In the genomic region with DNA sequence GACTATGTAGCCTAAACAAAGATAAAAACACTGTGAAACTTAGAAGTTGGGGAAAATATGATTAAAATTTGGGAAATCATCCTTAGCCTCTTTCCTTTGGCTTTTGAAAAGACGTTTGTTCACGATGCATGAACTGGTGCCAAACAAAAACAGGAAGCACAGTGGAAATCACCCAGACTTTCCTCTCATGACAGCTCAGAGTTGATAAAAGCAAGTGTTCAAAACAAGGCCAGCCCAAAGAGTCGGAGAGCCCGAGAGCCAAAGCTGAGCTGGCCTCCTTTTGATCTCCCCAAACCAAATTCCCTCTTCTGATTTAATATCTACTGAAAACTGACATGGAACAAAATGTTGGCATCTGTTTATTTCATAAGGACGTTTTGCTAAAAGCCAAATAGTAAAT, we compare ENCODE assay signal across 12 mouse cellular contexts.
DNase-seq lines count a peak whose midpoint lies in the region; ATAC-seq and TF ChIP-seq lines count a peak whose summit lies in the region.
"Had no signal": no experiment of that assay in that cellular context is flagged by ENCODE, and none has a peak within 500 bp of the region (broad histone marks: within the 10 kb centered on the region; RNA-seq: fewer than 3 reads in every experiment).

No protein-coding gene starts in this region.

- DNase-seq in kidney, postnatal 0 days (ENCODE audit: low spot score): peak; percentile 40
- DNase-seq in adrenal gland, postnatal 14 days: peak; percentile 24
- no peak for DNase-seq in hindbrain, embryonic 14.5 days (ENCODE audit: low spot score)
- no peak for DNase-seq in Muller cell, postnatal 12 days (ENCODE audit: inconsistent ontology term)
- DNase-seq: cerebellum, postnatal 36 days; thymus, adult 18-20 months had no signal

- H3K27me3 ChIP-seq in kidney, postnatal 0 days (ENCODE audit: insufficient read depth, low read length): no peaks in the 10 kb centered on the region
- H3K27me3 ChIP-seq in kidney, embryonic 14.5 days (ENCODE audit: control insufficient read depth, insufficient read depth, low read length): no peaks in the 10 kb centered on the region
- H3K27me3 ChIP-seq in heart, embryonic 13.5 days (replicated peaks): no peaks in the 10 kb centered on the region
- H3K27me3 ChIP-seq in lung, embryonic 15.5 days: no peaks in the 10 kb centered on the region
- no peaks in the 10 kb centered on the region for H3K27me3 ChIP-seq in hindbrain, embryonic 14.5 days (ENCODE audit: control insufficient read depth, insufficient read depth, low read length)

- H3K4me1 ChIP-seq in kidney, postnatal 0 days (replicated peaks; ENCODE audit: insufficient read depth, low read length): no peaks in the 10 kb centered on the region
- H3K4me1 ChIP-seq in kidney, embryonic 14.5 days (ENCODE audit: control insufficient read depth, insufficient read depth, low read length): no peaks in the 10 kb centered on the region
- H3K4me1 ChIP-seq in heart, embryonic 13.5 days: peaks cover 5% of the 10 kb centered on the region; the same call in 1 of the 2 replicates
- peaks cover 4% of the 10 kb centered on the region; the same call in 1 of the 2 replicates for H3K4me1 ChIP-seq in lung, embryonic 15.5 days
- H3K4me1 ChIP-seq in hindbrain, embryonic 14.5 days (replicated peaks; ENCODE audit: control insufficient read depth, insufficient read depth, low read length): no peaks in the 10 kb centered on the region

- no peak overlapping the region for H3K4me3 ChIP-seq in kidney, postnatal 0 days (replicated peaks; ENCODE audit: low read depth, low read length)
- H3K4me3 ChIP-seq in kidney, embryonic 14.5 days (ENCODE audit: low read length): no peak overlapping the region
- no peak overlapping the region for H3K4me3 ChIP-seq in heart, embryonic 13.5 days
- H3K4me3 ChIP-seq in lung, embryonic 15.5 days: no peak overlapping the region
- H3K4me3 ChIP-seq in hindbrain, embryonic 14.5 days (replicated peaks; ENCODE audit: low read length): no peak overlapping the region
- H3K4me3 ChIP-seq: midbrain, embryonic 10.5 days had no signal

- no peak for ATAC-seq in kidney, postnatal 0 days (replicated peaks; ENCODE audit: low FRiP score, low read depth)
- ATAC-seq in kidney, embryonic 14.5 days (ENCODE audit: low FRiP score, low TSS enrichment): no peak
- no peak for ATAC-seq in heart, embryonic 13.5 days (ENCODE audit: extremely low read depth, insufficient number of reproducible peaks, low FRiP score, low TSS enrichment)
- peak; percentile 81 for ATAC-seq in lung, embryonic 15.5 days (ENCODE audit: borderline replicate concordance, extremely low read depth, low FRiP score, low TSS enrichment)
- no peak for ATAC-seq in hindbrain, embryonic 14.5 days (ENCODE audit: low FRiP score)
- no peak for ATAC-seq in megakaryocyte-erythroid progenitor cell, adult 5-6 weeks (replicated peaks; ENCODE audit: low FRiP score, low TSS enrichment, poor library complexity, severe bottlenecking)

- H3K27ac ChIP-seq in kidney, postnatal 0 days: no peak overlapping the region
- H3K27ac ChIP-seq in kidney, embryonic 14.5 days (ENCODE audit: low read depth, low read length): no peak overlapping the region
- H3K27ac ChIP-seq in heart, embryonic 13.5 days (replicated peaks): peak overlapping the region; percentile 13; the same call in 1 of the 2 replicates
- H3K27ac ChIP-seq in lung, embryonic 15.5 days: peak overlapping the region; percentile 29; the same call in 1 of the 2 replicates
- H3K27ac ChIP-seq in hindbrain, embryonic 14.5 days: no peak overlapping the region
- H3K27ac ChIP-seq: midbrain, embryonic 10.5 days had no signal

- 44% methylated on average over 5 of the region's 5 CpGs for WGBS in kidney, postnatal 0 days
- 53% methylated on average over 5 of the region's 5 CpGs for WGBS in kidney, embryonic 14.5 days
- WGBS in heart, embryonic 13.5 days: 26% methylated on average over 5 of the region's 5 CpGs
- 25% methylated on average over 5 of the region's 5 CpGs for WGBS in lung, embryonic 15.5 days
- WGBS in hindbrain, embryonic 14.5 days: 76% methylated on average over 5 of the region's 5 CpGs

- no peak overlapping the region for H3K4me2 ChIP-seq in kidney, postnatal 0 days (ENCODE audit: low read length)
- no peak overlapping the region for H3K4me2 ChIP-seq in kidney, embryonic 14.5 days (replicated peaks; ENCODE audit: low read depth, low read length)
- no peak overlapping the region for H3K4me2 ChIP-seq in heart, embryonic 13.5 days
- H3K4me2 ChIP-seq in lung, embryonic 15.5 days: no peak overlapping the region
- no peak overlapping the region for H3K4me2 ChIP-seq in hindbrain, embryonic 14.5 days (replicated peaks)
- H3K4me2 ChIP-seq: liver, embryonic 11.5 days had no signal

- no peak overlapping the region for H3K9ac ChIP-seq in kidney, postnatal 0 days (ENCODE audit: low read depth, low read length)
- H3K9ac ChIP-seq in kidney, embryonic 14.5 days (ENCODE audit: low read depth, low read length): no peak overlapping the region
- H3K9ac ChIP-seq in heart, embryonic 13.5 days: no peak overlapping the region
- no peak overlapping the region for H3K9ac ChIP-seq in lung, embryonic 15.5 days
- no peak overlapping the region for H3K9ac ChIP-seq in hindbrain, embryonic 14.5 days

- TF ChIP-seq CTCF in kidney, postnatal 0 days (IDR thresholded peaks at IDR 0.05; ENCODE audit: low read depth): no peak

- no peaks in the 10 kb centered on the region for H3K9me3 ChIP-seq in kidney, postnatal 0 days (replicated peaks; ENCODE audit: low read length)
- H3K9me3 ChIP-seq in kidney, embryonic 14.5 days (ENCODE audit: control insufficient read depth, low read length): no peaks in the 10 kb centered on the region
- H3K9me3 ChIP-seq in heart, embryonic 13.5 days: no peaks in the 10 kb centered on the region
- no peaks in the 10 kb centered on the region for H3K9me3 ChIP-seq in lung, embryonic 15.5 days
- H3K9me3 ChIP-seq in hindbrain, embryonic 14.5 days (ENCODE audit: control insufficient read depth, low read length): no peaks in the 10 kb centered on the region
- H3K9me3 ChIP-seq: midbrain, embryonic 10.5 days had no signal

- no peaks in the 10 kb centered on the region for H3K36me3 ChIP-seq in kidney, postnatal 0 days (ENCODE audit: insufficient read depth, low read length)
- H3K36me3 ChIP-seq in kidney, embryonic 14.5 days (ENCODE audit: control insufficient read depth, insufficient read depth, low read length): no peaks in the 10 kb centered on the region
- H3K36me3 ChIP-seq in heart, embryonic 13.5 days: no peaks in the 10 kb centered on the region
- H3K36me3 ChIP-seq in lung, embryonic 15.5 days: no peaks in the 10 kb centered on the region
- H3K36me3 ChIP-seq in hindbrain, embryonic 14.5 days (replicated peaks; ENCODE audit: control insufficient read depth, insufficient read depth): no peaks in the 10 kb centered on the region
- H3K36me3 ChIP-seq: midbrain, embryonic 10.5 days had no signal

Comparison
In these comparisons a context has a peak if more than half of its experiments do, and no peak if none do; other contexts are left out.
1. DNase-seq: peak in kidney, postnatal 0 days (single experiment) and adrenal gland, postnatal 14 days (single experiment); none in hindbrain, embryonic 14.5 days (single experiment) and Muller cell, postnatal 12 days (single experiment).
2. H3K27ac ChIP-seq: peak in heart, embryonic 13.5 days (single experiment) and lung, embryonic 15.5 days (single experiment); none in kidney, postnatal 0 days (single experiment), kidney, embryonic 14.5 days (single experiment) and hindbrain, embryonic 14.5 days (single experiment).